Comparison of ENCODE assay signal across 11 mouse cellular contexts in genomic region chr2:45101040-45101439, GRCm38 (mm10). TPM values are rescaled to one million over a fixed set of nuclear protein-coding genes. Genes with fewer than 3 reads are reported as not detected.
DNase-seq lines count a peak whose midpoint lies in the region; ATAC-seq lines count a peak whose summit lies in the region.
"Had no signal": no experiment of that assay in that cellular context is flagged by ENCODE, and none has a peak within 500 bp of the region (broad histone marks: within the 10 kb centered on the region; RNA-seq: fewer than 3 reads in every experiment).

No protein-coding gene starts in this region.

- H3K9ac ChIP-seq in heart, embryonic 13.5 days, result 0 out of 2 replicates have a peak overlapping the region, but pooled peaks have one; percentile 11
- H3K9ac ChIP-seq in midbrain, embryonic 12.5 days (replicated peaks), result no peak overlapping the region
- H3K9ac ChIP-seq in midbrain, embryonic 13.5 days (replicated peaks), result no peak overlapping the region
- no peak overlapping the region for H3K9ac ChIP-seq in stomach, embryonic 16.5 days (ENCODE audit: low read length)
- H3K9ac ChIP-seq: neural tube, embryonic 12.5 days had no signal

- no peaks in the 10 kb centered on the region for H3K27me3 ChIP-seq in heart, embryonic 13.5 days (replicated peaks)
- no peaks in the 10 kb centered on the region for H3K27me3 ChIP-seq in midbrain, embryonic 12.5 days
- no peaks in the 10 kb centered on the region for H3K27me3 ChIP-seq in midbrain, embryonic 13.5 days
- no peaks in the 10 kb centered on the region; the same call in 1 of the 2 replicates for H3K27me3 ChIP-seq in stomach, embryonic 16.5 days (ENCODE audit: control insufficient read depth, insufficient read depth, low read length)
- H3K27me3 ChIP-seq: neural tube, embryonic 12.5 days had no signal

- peak overlapping the region; percentile 7; the same call in 1 of the 2 replicates for H3K4me2 ChIP-seq in heart, embryonic 13.5 days
- H3K4me2 ChIP-seq in midbrain, embryonic 12.5 days (replicated peaks), result 0 out of 2 replicates have a peak overlapping the region, but pooled peaks have one; percentile 2
- no peak overlapping the region for H3K4me2 ChIP-seq in midbrain, embryonic 13.5 days (replicated peaks)
- 0 out of 2 replicates have a peak overlapping the region, but pooled peaks have one; percentile 25 for H3K4me2 ChIP-seq in stomach, embryonic 16.5 days (ENCODE audit: low read depth, low read length)
- H3K4me2 ChIP-seq: neural tube, embryonic 12.5 days had no signal

- no peaks in the 10 kb centered on the region for H3K9me3 ChIP-seq in heart, embryonic 13.5 days
- no peaks in the 10 kb centered on the region for H3K9me3 ChIP-seq in midbrain, embryonic 12.5 days
- H3K9me3 ChIP-seq in midbrain, embryonic 13.5 days, result no peaks in the 10 kb centered on the region
- H3K9me3 ChIP-seq in stomach, embryonic 16.5 days (replicated peaks; ENCODE audit: control insufficient read depth, low read length), result no peaks in the 10 kb centered on the region
- H3K9me3 ChIP-seq: neural tube, embryonic 12.5 days had no signal

- H3K4me3 ChIP-seq in heart, embryonic 13.5 days, result no peak overlapping the region
- no peak overlapping the region for H3K4me3 ChIP-seq in midbrain, embryonic 12.5 days
- no peak overlapping the region for H3K4me3 ChIP-seq in midbrain, embryonic 13.5 days (replicated peaks)
- H3K4me3 ChIP-seq in stomach, embryonic 16.5 days (replicated peaks; ENCODE audit: low read length), result no peak overlapping the region
- H3K4me3 ChIP-seq: neural tube, embryonic 12.5 days had no signal

- no peak for DNase-seq in heart, adult 18-20 months
- peak; percentile 33 for DNase-seq in liver
- no peak for DNase-seq in cerebellum, postnatal 36 days
- DNase-seq: kidney, postnatal 14 days; lung, postnatal 36 days had no signal

- 0 out of 2 replicates have a peak, but pooled peaks cover 11% of the 10 kb centered on the region for H3K36me3 ChIP-seq in heart, embryonic 13.5 days
- H3K36me3 ChIP-seq in midbrain, embryonic 12.5 days, result no peaks in the 10 kb centered on the region
- no peaks in the 10 kb centered on the region for H3K36me3 ChIP-seq in midbrain, embryonic 13.5 days
- H3K36me3 ChIP-seq in stomach, embryonic 16.5 days (ENCODE audit: control insufficient read depth, insufficient read depth, low read length), result no peaks in the 10 kb centered on the region
- H3K36me3 ChIP-seq: neural tube, embryonic 12.5 days had no signal

- H3K4me1 ChIP-seq in heart, embryonic 13.5 days, result peaks cover 95% of the 10 kb centered on the region
- H3K4me1 ChIP-seq in midbrain, embryonic 12.5 days, result peaks cover 90% of the 10 kb centered on the region
- H3K4me1 ChIP-seq in midbrain, embryonic 13.5 days (replicated peaks), result peaks cover 94% of the 10 kb centered on the region
- peaks cover 27% of the 10 kb centered on the region for H3K4me1 ChIP-seq in stomach, embryonic 16.5 days (ENCODE audit: control insufficient read depth, insufficient read depth, low read length)

- ATAC-seq in heart, embryonic 13.5 days (ENCODE audit: extremely low read depth, insufficient number of reproducible peaks, low FRiP score, low TSS enrichment), result no peak
- no peak for ATAC-seq in midbrain, embryonic 12.5 days (ENCODE audit: low FRiP score, low read depth)
- ATAC-seq in midbrain, embryonic 13.5 days, result no peak
- ATAC-seq in stomach, embryonic 16.5 days (ENCODE audit: insufficient read depth, low FRiP score), result no peak
- no peak for ATAC-seq in granulocyte monocyte progenitor cell, adult 5-6 weeks (replicated peaks; ENCODE audit: poor library complexity, severe bottlenecking)

- H3K27ac ChIP-seq in heart, embryonic 13.5 days (replicated peaks), result no peak overlapping the region; the same call in 1 of the 2 replicates
- H3K27ac ChIP-seq in midbrain, embryonic 12.5 days (replicated peaks), result no peak overlapping the region
- H3K27ac ChIP-seq in midbrain, embryonic 13.5 days, result no peak overlapping the region
- peak overlapping the region; percentile 41; the same call in 1 of the 2 replicates for H3K27ac ChIP-seq in stomach, embryonic 16.5 days (ENCODE audit: low read length)
- H3K27ac ChIP-seq: neural tube, embryonic 12.5 days had no signal

- 35% methylated on average over 4 of the region's 4 CpGs for WGBS in heart, embryonic 13.5 days
- WGBS in midbrain, embryonic 12.5 days, result 46% methylated on average over 4 of the region's 4 CpGs
- WGBS in midbrain, embryonic 13.5 days, result 52% methylated on average over 4 of the region's 4 CpGs
- WGBS in stomach, embryonic 16.5 days, result 47% methylated on average over 4 of the region's 4 CpGs

RNA-seq across cellular contexts. Expression of gene Zeb2, which starts 16.2 kb away (rescaled TPM):
- 21.8 and 22.4 TPM in 2 replicates for polyA plus RNA-seq in heart, embryonic 13.5 days (2015; fragmentation: Nextera tagmentation; extraction: Ambion mirVana)
- 10 to 100 TPM; 34.4 to 44.2 TPM for total RNA-seq in heart, adult 18-20 months (2021)
- polyA plus RNA-seq in midbrain, embryonic 12.5 days (2016; fragmentation: Nextera tagmentation; extraction: Ambion mirVana), result 66.6 and 68.7 TPM in 2 replicates
- 38.9 and 50.2 TPM in 2 replicates for polyA plus RNA-seq in midbrain, embryonic 13.5 days (2015; fragmentation: Nextera tagmentation; extraction: Ambion mirVana)
- polyA plus RNA-seq in stomach, embryonic 16.5 days (2015; fragmentation: Nextera tagmentation; extraction: Ambion mirVana), result 43.8 and 50.6 TPM in 2 replicates
- 286 and 309 TPM in 2 replicates for total RNA-seq in granulocyte monocyte progenitor cell, adult 5-6 weeks (2014; fragmentation: Nextera tagmentation)
- 167 and 168 TPM in 2 replicates for total RNA-seq in granulocyte monocyte progenitor cell, adult 5-6 weeks (2017)
